ENCODE assay signal across 19 mouse cellular contexts in genomic region chr3:153432053-153432816, GRCm38 (mm10).
DNase-seq lines count a peak whose midpoint lies in the region; ATAC-seq and TF ChIP-seq lines count a peak whose summit lies in the region.
"Had no signal": no experiment of that assay in that cellular context is flagged by ENCODE, and none has a peak within 500 bp of the region (broad histone marks: within the 10 kb centered on the region; RNA-seq: fewer than 3 reads in every experiment).

No protein-coding gene starts in this region.

- TF ChIP-seq CTCF in hindbrain, postnatal 0 days (IDR thresholded peaks at IDR 0.05; ENCODE audit: low read depth): no peak

- peak overlapping the region; percentile 59 for H3K27ac ChIP-seq in hindbrain, embryonic 10.5 days
- no peak overlapping the region for H3K27ac ChIP-seq in hindbrain, embryonic 14.5 days
- H3K27ac ChIP-seq in midbrain, embryonic 11.5 days (ENCODE audit: low read depth, low read length): no peak overlapping the region
- H3K27ac ChIP-seq in midbrain, embryonic 14.5 days (replicated peaks; ENCODE audit: low read depth, low read length): no peak overlapping the region
- peak overlapping the region; percentile 54 for H3K27ac ChIP-seq in hindbrain, postnatal 0 days
- H3K27ac ChIP-seq: heart, embryonic 13.5 days; neural tube, embryonic 15.5 days had no signal

- H3K4me2 ChIP-seq in hindbrain, embryonic 14.5 days (replicated peaks): no peak overlapping the region
- no peak overlapping the region for H3K4me2 ChIP-seq in midbrain, embryonic 11.5 days
- H3K4me2 ChIP-seq in midbrain, embryonic 14.5 days (ENCODE audit: low read length): no peak overlapping the region
- no peak overlapping the region for H3K4me2 ChIP-seq in hindbrain, postnatal 0 days (ENCODE audit: low read depth, low read length)
- H3K4me2 ChIP-seq: heart, embryonic 13.5 days; neural tube, embryonic 15.5 days had no signal

- no peak overlapping the region for H3K4me3 ChIP-seq in hindbrain, embryonic 10.5 days
- no peak overlapping the region for H3K4me3 ChIP-seq in hindbrain, embryonic 14.5 days (replicated peaks; ENCODE audit: low read length)
- H3K4me3 ChIP-seq in midbrain, embryonic 11.5 days (ENCODE audit: low read depth, low read length): no peak overlapping the region
- no peak overlapping the region for H3K4me3 ChIP-seq in midbrain, embryonic 14.5 days (replicated peaks; ENCODE audit: low read depth, low read length)
- H3K4me3 ChIP-seq in hindbrain, postnatal 0 days (ENCODE audit: low read length): no peak overlapping the region
- H3K4me3 ChIP-seq: heart, embryonic 13.5 days; myocyte; neural tube, embryonic 15.5 days had no signal

- 87% methylated on average over 6 of the region's 6 CpGs for WGBS in hindbrain, embryonic 10.5 days
- 75% methylated on average over 6 of the region's 6 CpGs for WGBS in hindbrain, embryonic 14.5 days
- WGBS in midbrain, embryonic 11.5 days: 82% methylated on average over 6 of the region's 6 CpGs
- 76% methylated on average over 6 of the region's 6 CpGs for WGBS in midbrain, embryonic 14.5 days
- 60% methylated on average over 6 of the region's 6 CpGs for WGBS in hindbrain, postnatal 0 days

- H3K9me3 ChIP-seq in hindbrain, embryonic 10.5 days: no peaks in the 10 kb centered on the region
- no peaks in the 10 kb centered on the region for H3K9me3 ChIP-seq in hindbrain, embryonic 14.5 days (ENCODE audit: control insufficient read depth, low read length)
- no peaks in the 10 kb centered on the region for H3K9me3 ChIP-seq in midbrain, embryonic 11.5 days (ENCODE audit: control insufficient read depth, low read length)
- no peaks in the 10 kb centered on the region for H3K9me3 ChIP-seq in midbrain, embryonic 14.5 days (ENCODE audit: control insufficient read depth, low read length)
- no peaks in the 10 kb centered on the region for H3K9me3 ChIP-seq in hindbrain, postnatal 0 days (ENCODE audit: low read length)
- H3K9me3 ChIP-seq: G1E; heart, embryonic 13.5 days; neural tube, embryonic 15.5 days had no signal

- no peak for DNase-seq in cerebellum, adult 11 months
- no peak for DNase-seq in hindbrain, embryonic 10.5 days (ENCODE audit: low spot score)
- no peak for DNase-seq in hindbrain, embryonic 14.5 days (ENCODE audit: low spot score)
- DNase-seq in midbrain, embryonic 11.5 days (ENCODE audit: low spot score, missing footprints): peak; percentile 71
- no peak for DNase-seq in midbrain, embryonic 14.5 days
- DNase-seq in hindbrain, postnatal 0 days (ENCODE audit: low spot score): peak; percentile 53
- DNase-seq in gastrocnemius, postnatal 10 days: no peak
- DNase-seq: heart, postnatal 36 days; kidney, postnatal 14 days; liver; liver, postnatal 0 days; thymus, postnatal 14 days had no signal

- peaks cover 22% of the 10 kb centered on the region for H3K4me1 ChIP-seq in hindbrain, embryonic 10.5 days (replicated peaks)
- H3K4me1 ChIP-seq in hindbrain, embryonic 14.5 days (replicated peaks; ENCODE audit: control insufficient read depth, insufficient read depth, low read length): peaks cover 28% of the 10 kb centered on the region
- no peaks in the 10 kb centered on the region for H3K4me1 ChIP-seq in midbrain, embryonic 11.5 days (ENCODE audit: control insufficient read depth, insufficient read depth, low read length)
- peaks cover 27% of the 10 kb centered on the region for H3K4me1 ChIP-seq in midbrain, embryonic 14.5 days (ENCODE audit: control insufficient read depth, insufficient read depth, low read length)
- H3K4me1 ChIP-seq in hindbrain, postnatal 0 days (ENCODE audit: insufficient read depth, low read length): no peaks in the 10 kb centered on the region
- H3K4me1 ChIP-seq: heart, embryonic 13.5 days had no signal

- peak; percentile 43; the same call in 1 of the 2 replicates for ATAC-seq in cerebellum, adult (ENCODE audit: insufficient number of reproducible peaks, low FRiP score, low TSS enrichment)
- ATAC-seq in hindbrain, embryonic 14.5 days (ENCODE audit: low FRiP score): no peak
- no peak for ATAC-seq in midbrain, embryonic 11.5 days (ENCODE audit: low FRiP score)
- no peak for ATAC-seq in midbrain, embryonic 14.5 days (ENCODE audit: low FRiP score, low TSS enrichment)
- 0 out of 2 replicates have a peak, but pooled peaks have one; percentile 19 for ATAC-seq in hindbrain, postnatal 0 days
- ATAC-seq: CD4-positive, CD25-positive, alpha-beta regulatory T cell, adult 4 months; intestine, postnatal 0 days; liver, postnatal 0 days had no signal

- H3K36me3 ChIP-seq in hindbrain, embryonic 10.5 days: no peaks in the 10 kb centered on the region
- H3K36me3 ChIP-seq in hindbrain, embryonic 14.5 days (replicated peaks; ENCODE audit: control insufficient read depth, insufficient read depth): no peaks in the 10 kb centered on the region
- H3K36me3 ChIP-seq in midbrain, embryonic 11.5 days (ENCODE audit: control insufficient read depth, insufficient read depth, low read length): no peaks in the 10 kb centered on the region
- H3K36me3 ChIP-seq in midbrain, embryonic 14.5 days (ENCODE audit: control insufficient read depth, insufficient read depth, low read length): no peaks in the 10 kb centered on the region
- H3K36me3 ChIP-seq in hindbrain, postnatal 0 days (ENCODE audit: insufficient read depth, low read length): no peaks in the 10 kb centered on the region
- H3K36me3 ChIP-seq: heart, embryonic 13.5 days; neural tube, embryonic 15.5 days had no signal

- H3K9ac ChIP-seq in hindbrain, embryonic 14.5 days: no peak overlapping the region
- H3K9ac ChIP-seq in midbrain, embryonic 11.5 days (ENCODE audit: low read length): no peak overlapping the region
- H3K9ac ChIP-seq in midbrain, embryonic 14.5 days (replicated peaks; ENCODE audit: low read length): no peak overlapping the region
- H3K9ac ChIP-seq in hindbrain, postnatal 0 days (replicated peaks; ENCODE audit: low read length): no peak overlapping the region
- H3K9ac ChIP-seq: heart, embryonic 13.5 days; liver, postnatal 0 days; neural tube, embryonic 15.5 days had no signal

- H3K27me3 ChIP-seq in hindbrain, embryonic 10.5 days (ENCODE audit: insufficient read depth, poor library complexity, severe bottlenecking): no peaks in the 10 kb centered on the region
- H3K27me3 ChIP-seq in hindbrain, embryonic 14.5 days (ENCODE audit: control insufficient read depth, insufficient read depth, low read length): no peaks in the 10 kb centered on the region
- H3K27me3 ChIP-seq in midbrain, embryonic 11.5 days (ENCODE audit: control insufficient read depth, insufficient read depth, low read length): no peaks in the 10 kb centered on the region
- H3K27me3 ChIP-seq in midbrain, embryonic 14.5 days (ENCODE audit: control insufficient read depth, insufficient read depth, low read length): no peaks in the 10 kb centered on the region
- no peaks in the 10 kb centered on the region for H3K27me3 ChIP-seq in hindbrain, postnatal 0 days (ENCODE audit: insufficient read depth, low read length)
- H3K27me3 ChIP-seq: heart, embryonic 13.5 days; neural tube, embryonic 15.5 days had no signal

Comparison
In these comparisons a context has a peak if more than half of its experiments do, and no peak if none do; other contexts are left out.
1. ATAC-seq: peak in cerebellum, adult (single experiment) and hindbrain, postnatal 0 days (single experiment); none in hindbrain, embryonic 14.5 days (single experiment), midbrain, embryonic 11.5 days (single experiment) and midbrain, embryonic 14.5 days (single experiment).
2. DNase-seq: peak in midbrain, embryonic 11.5 days (single experiment) and hindbrain, postnatal 0 days (single experiment); none in cerebellum, adult 11 months (single experiment), hindbrain, embryonic 10.5 days (single experiment), hindbrain, embryonic 14.5 days (single experiment), midbrain, embryonic 14.5 days (single experiment) and gastrocnemius, postnatal 10 days (single experiment).
3. H3K27ac ChIP-seq: peak in hindbrain, embryonic 10.5 days (single experiment) and hindbrain, postnatal 0 days (single experiment); none in hindbrain, embryonic 14.5 days (single experiment), midbrain, embryonic 11.5 days (single experiment) and midbrain, embryonic 14.5 days (single experiment).